Mouse (Mus musculus): ENCODE measurements at regions not wholly inside any gene's neighbourhood (a gene's known extent, or its start where the extent isn't known, plus 50 kb on each side); places are given as distances from the start of the nearest gene placed in this dataset.
A peak's percentile ranks its signal among the peaks of the same experiment; 100 is the strongest.
"Not testable (repeated sequence)": the region's sequence is repeated elsewhere in the genome, so short reads cannot be mapped to it uniquely, and the experiment has no call there.

GRCm38 (mm10) chr11:14136142-14136541, 462.9 kb upstream of the Pom121l12 start:
- no peak for DNase-seq

GRCm38 (mm10) chr11:14142376-14142775, 456.7 kb upstream of the Pom121l12 start:
- DNase-seq, result not testable (repeated sequence)

- DNase-seq, result no peak
Measured at GRCm38 (mm10) chr11:14147639-14148038, 451.4 kb upstream of the Pom121l12 start.

GRCm38 (mm10) chr11:14159366-14159765, 439.7 kb upstream of the Pom121l12 start:
- no peak for DNase-seq

- no peak for DNase-seq
Measured at GRCm38 (mm10) chr11:14169478-14169877, 429.6 kb upstream of the Pom121l12 start.

- no peak for DNase-seq
Measured at GRCm38 (mm10) chr11:14174594-14174993, 424.5 kb upstream of the Pom121l12 start.

DNA sequence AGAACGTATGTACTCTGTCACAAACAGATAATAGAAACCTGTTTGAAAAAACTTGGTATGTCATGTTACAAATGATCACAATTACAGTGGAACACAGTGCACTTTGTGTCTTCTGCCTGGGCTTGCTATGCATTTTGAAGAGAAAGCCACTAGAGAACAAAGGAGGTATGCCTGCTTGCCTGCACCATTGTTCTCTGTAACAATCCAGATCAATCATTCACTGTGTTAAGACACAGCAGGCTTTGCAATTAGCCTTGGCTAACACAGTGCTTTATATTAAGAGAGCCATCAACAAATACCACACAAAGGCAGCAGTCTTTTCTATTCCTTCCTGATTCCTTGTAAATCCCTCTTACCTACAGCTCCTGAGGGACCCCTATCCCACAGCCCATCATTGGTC, 417.1 kb upstream of the Pom121l12 start:
- DNase-seq, result peak; percentile 90

GRCm38 (mm10) chr11:14182466-14182865, 416.6 kb upstream of the Pom121l12 start:
- no peak for DNase-seq

- no peak for DNase-seq
Measured at GRCm38 (mm10) chr11:14183258-14183968, 415.7 kb upstream of the Pom121l12 start.

GRCm38 (mm10) chr11:14195081-14195480, 404.0 kb upstream of the Pom121l12 start:
- no peak for DNase-seq
